Mouse (Mus musculus) lung, adult 2 months (tissue): ENCODE data around the gene Fndc3b.

Experiments used
- CTCF ChIP-seq: fragments of 200-500 bp; IDR thresholded peaks from 2 replicates; pipeline ENCODE4 v1.5.1; 2011; ENCODE audit warnings: mild to moderate bottlenecking, low read length, control low read depth; ENCODE audit not compliant: insufficient read depth
- POLR2A ChIP-seq: fragments of 200-500 bp; IDR thresholded peaks from 2 replicates; pipeline ENCODE4 v1.6.1; 2011; ENCODE audit warnings: low read depth, mild to moderate bottlenecking, control low read depth, low read length, borderline replicate concordance; ENCODE audit errors: extremely low read depth

DNA sequence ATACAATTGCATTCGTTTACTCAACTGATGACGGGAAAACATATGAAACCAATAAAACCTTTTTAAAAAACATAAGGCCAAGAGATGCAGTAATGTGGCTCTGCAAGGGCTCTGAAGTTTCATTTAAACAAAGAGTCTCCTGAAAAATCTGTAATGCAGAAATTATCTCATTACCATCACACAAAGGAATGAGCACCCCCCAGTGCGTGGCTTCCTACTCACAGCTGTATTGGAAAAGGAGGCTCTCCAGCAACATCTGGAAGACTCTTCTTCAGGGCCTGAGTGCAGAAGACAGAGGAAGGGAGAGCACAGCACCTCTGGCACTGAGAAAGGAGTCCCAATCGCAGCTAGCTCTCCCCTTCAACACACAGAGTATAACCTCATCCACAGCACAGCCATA lies 106.5 kb downstream of the Fndc3b start:
- no peak for TF ChIP-seq CTCF
- TF ChIP-seq POLR2A: no peak
